Mouse (Mus musculus) forebrain, postnatal 0 days (tissue): ENCODE measurements around the gene Unkl. TPM values are rescaled to one million over a fixed set of nuclear protein-coding genes. Genes with fewer than 3 reads are reported as not detected.
A peak's percentile ranks its signal among the peaks of the same experiment; 100 is the strongest.

Experiments used
- ATAC-seq: fragments of 200-750 bp; cut with Nextera tagmentation; 2 replicates; pipeline ENCODE4 v1.8.0; 2017; ENCODE audit warnings: mild to moderate bottlenecking, moderate library complexity
- DNase-seq: peaks from one replicate; pipeline ENCODE4 v3.0.0-alpha.2; 2015
- H3K27ac ChIP-seq: fragments of 300-500 bp; sonication (generic); 2 replicates; pipeline ENCODE4 v1.5.1; 2014; ENCODE audit warnings: low read depth, mild to moderate bottlenecking, antibody characterized with exemption, low read length, moderate library complexity, mixed read lengths
- H3K27me3 ChIP-seq: fragments of 300-500 bp; sonication (generic); 2 replicates; pipeline ENCODE4 v1.6.1; 2014; ENCODE audit warnings: mild to moderate bottlenecking, low read length, mixed read lengths; ENCODE audit not compliant: insufficient read depth
- H3K36me3 ChIP-seq: fragments of 300-500 bp; sonication (generic); 2 replicates; pipeline ENCODE4 v1.6.1; 2014; ENCODE audit warnings: mild to moderate bottlenecking, moderate library complexity; ENCODE audit not compliant: insufficient read depth
- H3K4me1 ChIP-seq: fragments of 300-500 bp; sonication (generic); 2 replicates; pipeline ENCODE4 v1.6.1; 2014; ENCODE audit warnings: antibody characterized with exemption; ENCODE audit not compliant: insufficient read depth
- H3K4me2 ChIP-seq: fragments of 300-500 bp; sonication (generic); 2 replicates; pipeline ENCODE4 v1.6.1; 2014; ENCODE audit warnings: low read depth, mild to moderate bottlenecking, moderate library complexity
- H3K4me3 ChIP-seq: fragments of 300-500 bp; sonication (generic); 2 replicates; pipeline ENCODE4 v1.5.1; 2014; ENCODE audit warnings: low read depth, low read length, mixed read lengths
- H3K9ac ChIP-seq: fragments of 300-500 bp; sonication (generic); 2 replicates; pipeline ENCODE4 v1.6.1; 2014; ENCODE audit warnings: mild to moderate bottlenecking
- H3K9me3 ChIP-seq: fragments of 300-500 bp; sonication (generic); 2 replicates; pipeline ENCODE4 v1.6.1; 2016; ENCODE audit warnings: low read length
- CTCF ChIP-seq: sonication (generic); IDR thresholded peaks from 2 replicates; pipeline ENCODE4 v1.5.1; 2016; ENCODE audit warnings: antibody characterized with exemption, control low read depth, low read depth
- WGBS: fragments of 180-500 bp; shearing (Covaris S2); extraction: QIAGEN DNeasy Blood & Tissue Kit; methylation state at CpG from one replicate; pipeline ENCODE4 v1.1.7; 2014; 5-methylcytosine and 5-hydroxymethylcytosine counted together
- polyA plus RNA-seq: library from polyadenylated mRNA; unstranded; fragments of >200 nt; fragmentation: Nextera tagmentation; extraction: Ambion mirVana; gene quantifications from 2 replicates; pipeline ENCODE4 v1.2.1, GENCODE M21; 2015
- total RNA-seq: library from RNA; depleted of rRNA; stranded (reverse); fragments of >200 nt; gene quantifications from 2 replicates; pipeline ENCODE4 v1.2.3, GENCODE M21; 2014

Gene Unkl
- total and polyA plus RNA-seq, 2 experiments from 2014 or later: 11.6 to 22.8 TPM

GRCm38 (mm10) chr17:25187784-25188149 lies 430 bp upstream of the Unkl start:
- Histone ChIP-seq H3K9ac (peak overlapping the region; percentile 84), H3K4me1 (peaks cover 10% of the 10 kb centered on the region), H3K36me3 (0 out of 2 replicates have a peak, but pooled peaks cover 9% of the 10 kb centered on the region), H3K4me3 (peak overlapping the region; percentile 96), H3K4me2 (peak overlapping the region; percentile 91), H3K27me3 (no peaks in the 10 kb centered on the region), H3K9me3 (no peaks in the 10 kb centered on the region), H3K27ac (peak overlapping the region; percentile 70)
- TF ChIP-seq CTCF: no peak
- 6% methylated on average over 11 of the region's 11 CpGs for WGBS
- ATAC-seq (no peak), DNase-seq (no peak)

- Histone ChIP-seq H3K36me3 (peaks cover 22% of the 10 kb centered on the region), H3K27me3 (no peaks in the 10 kb centered on the region), H3K27ac (peak overlapping the region; percentile 70; the same call in 1 of the 2 replicates), H3K9me3 (no peaks in the 10 kb centered on the region), H3K4me2 (peak overlapping the region; percentile 91), H3K9ac (peak overlapping the region; percentile 84), H3K4me1 (peaks cover 7% of the 10 kb centered on the region), H3K4me3 (peak overlapping the region; percentile 96)
- DNase-seq: no peak
- no peak for ATAC-seq
- 2% methylated on average over 16 of the region's 16 CpGs for WGBS
- no peak for TF ChIP-seq CTCF
Measured at GRCm38 (mm10) chr17:25189091-25189490, 894 bp downstream of the Unkl start.

DNA sequence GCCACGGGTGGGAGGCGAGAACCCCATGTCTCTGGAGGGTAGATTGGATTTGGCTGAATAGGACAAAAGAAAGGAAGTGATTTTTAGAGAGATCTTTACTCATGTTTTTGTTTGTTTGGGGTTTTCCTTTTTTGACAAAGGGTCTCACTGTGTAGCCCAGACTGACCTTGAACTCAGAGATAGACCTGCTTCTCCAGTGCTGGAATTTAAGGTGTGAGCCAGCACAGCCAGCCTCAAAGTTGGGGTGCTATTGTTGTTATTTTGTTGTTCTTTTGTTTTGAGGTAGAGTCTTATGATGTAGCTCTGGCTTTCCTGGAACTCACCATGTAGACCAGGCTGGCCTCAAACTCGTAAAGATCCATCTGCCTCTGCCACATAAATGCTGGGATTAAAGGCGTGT lies 14.2 kb downstream of the Unkl start:
- whole genome bisulfite sequencing: 93% methylated on average over 4 of the region's 4 CpGs
- H3K36me3 ChIP-seq: peaks cover 61% of the 10 kb centered on the region

GRCm38 (mm10) chr17:25210006-25210405 lies 21.8 kb downstream of the Unkl start:
- Histone ChIP-seq H3K9me3 (no peaks in the 10 kb centered on the region), H3K9ac (no peak overlapping the region), H3K27ac (no peak overlapping the region), H3K4me3 (no peak overlapping the region), H3K27me3 (no peaks in the 10 kb centered on the region), H3K36me3 (peaks cover 87% of the 10 kb centered on the region), H3K4me2 (no peak overlapping the region), H3K4me1 (no peaks in the 10 kb centered on the region)
- ATAC-seq (no peak), DNase-seq (no peak)
- 92% methylated on average over 4 of the region's 4 CpGs for WGBS
- no peak for TF ChIP-seq CTCF

More for the DNA sequence above, 14.2 kb downstream of the Unkl start:
- H3K27me3 ChIP-seq: no peaks in the 10 kb centered on the region
- H3K27ac ChIP-seq: no peak overlapping the region
- no peak for DNase-seq
- H3K9ac ChIP-seq: no peak overlapping the region
- no peaks in the 10 kb centered on the region for H3K4me1 ChIP-seq
- no peak for ATAC-seq
- no peak overlapping the region for H3K4me3 ChIP-seq
- no peak overlapping the region for H3K4me2 ChIP-seq
- no peak for TF ChIP-seq CTCF
- no peaks in the 10 kb centered on the region for H3K9me3 ChIP-seq

DNA sequence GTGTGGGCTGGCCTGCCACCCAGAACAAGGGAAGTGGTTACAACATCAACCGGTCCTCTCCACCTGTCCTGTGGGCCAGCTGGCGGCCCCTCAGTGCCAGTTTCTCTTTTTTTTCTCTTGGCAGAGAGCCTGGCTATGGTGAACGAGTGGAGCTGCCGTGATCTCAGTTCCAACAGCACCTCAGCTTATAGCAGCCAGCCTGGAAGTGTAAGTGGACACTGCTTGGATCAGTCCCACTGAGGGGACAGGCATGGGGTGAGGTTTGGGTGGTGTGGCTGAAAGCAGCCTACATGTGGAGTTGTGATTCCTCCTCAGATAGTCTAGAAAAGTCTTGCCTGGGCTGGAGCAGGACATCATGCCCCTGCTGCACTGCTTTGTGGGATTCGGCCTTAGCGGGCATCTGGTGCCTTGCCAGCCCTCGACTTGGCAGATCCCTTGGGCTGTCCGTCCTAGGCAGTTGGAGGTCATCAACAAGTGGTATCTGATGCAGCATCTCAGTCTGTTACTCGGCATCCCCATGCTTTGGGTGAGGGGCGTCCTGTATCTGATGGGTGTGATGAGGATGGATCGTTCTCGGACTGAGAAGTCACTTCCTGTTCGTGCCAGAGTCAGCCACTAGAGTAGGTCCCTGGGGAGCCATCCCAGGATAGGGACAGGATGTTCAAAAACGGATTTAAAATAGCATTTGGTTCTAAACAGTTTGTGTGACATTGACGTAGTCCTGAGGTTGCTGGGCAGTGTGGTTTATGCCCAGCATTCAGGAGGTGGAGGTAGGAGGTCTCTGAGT lies 22.7 kb downstream of the Unkl start:
- Histone ChIP-seq H3K4me2 (no peak overlapping the region), H3K36me3 (peaks cover 86% of the 10 kb centered on the region), H3K4me3 (no peak overlapping the region), H3K4me1 (no peaks in the 10 kb centered on the region), H3K27me3 (no peaks in the 10 kb centered on the region), H3K27ac (no peak overlapping the region), H3K9me3 (no peaks in the 10 kb centered on the region), H3K9ac (no peak overlapping the region)
- DNase-seq (no peak), ATAC-seq (no peak)
- no peak for TF ChIP-seq CTCF
- 75% methylated on average over 15 of the region's 15 CpGs for WGBS

GRCm38 (mm10) chr17:25211705-25212104 lies 23.5 kb downstream of the Unkl start:
- no peak for ATAC-seq
- no peak overlapping the region for H3K9ac ChIP-seq
- H3K27me3 ChIP-seq: no peaks in the 10 kb centered on the region
- H3K4me1 ChIP-seq: no peaks in the 10 kb centered on the region
- 88% methylated on average over 4 of the region's 4 CpGs for WGBS
- TF ChIP-seq CTCF: no peak
- H3K9me3 ChIP-seq: no peaks in the 10 kb centered on the region
- no peak overlapping the region for H3K27ac ChIP-seq
- DNase-seq: no peak
- peaks cover 86% of the 10 kb centered on the region for H3K36me3 ChIP-seq
- H3K4me3 ChIP-seq: no peak overlapping the region
- no peak overlapping the region for H3K4me2 ChIP-seq

- Histone ChIP-seq H3K9me3 (no peaks in the 10 kb centered on the region), H3K9ac (no peak overlapping the region), H3K27ac (no peak overlapping the region), H3K36me3 (peaks cover 71% of the 10 kb centered on the region), H3K27me3 (no peaks in the 10 kb centered on the region), H3K4me3 (no peak overlapping the region), H3K4me2 (no peak overlapping the region), H3K4me1 (no peaks in the 10 kb centered on the region)
- ATAC-seq (no peak), DNase-seq (no peak)
- TF ChIP-seq CTCF: no peak
- 88% methylated on average over 3 of the region's 3 CpGs for WGBS
Measured at GRCm38 (mm10) chr17:25215431-25215830, 27.2 kb downstream of the Unkl start.
